Comparison of ENCODE assay signal across 7 mouse cellular contexts in the genomic region with DNA sequence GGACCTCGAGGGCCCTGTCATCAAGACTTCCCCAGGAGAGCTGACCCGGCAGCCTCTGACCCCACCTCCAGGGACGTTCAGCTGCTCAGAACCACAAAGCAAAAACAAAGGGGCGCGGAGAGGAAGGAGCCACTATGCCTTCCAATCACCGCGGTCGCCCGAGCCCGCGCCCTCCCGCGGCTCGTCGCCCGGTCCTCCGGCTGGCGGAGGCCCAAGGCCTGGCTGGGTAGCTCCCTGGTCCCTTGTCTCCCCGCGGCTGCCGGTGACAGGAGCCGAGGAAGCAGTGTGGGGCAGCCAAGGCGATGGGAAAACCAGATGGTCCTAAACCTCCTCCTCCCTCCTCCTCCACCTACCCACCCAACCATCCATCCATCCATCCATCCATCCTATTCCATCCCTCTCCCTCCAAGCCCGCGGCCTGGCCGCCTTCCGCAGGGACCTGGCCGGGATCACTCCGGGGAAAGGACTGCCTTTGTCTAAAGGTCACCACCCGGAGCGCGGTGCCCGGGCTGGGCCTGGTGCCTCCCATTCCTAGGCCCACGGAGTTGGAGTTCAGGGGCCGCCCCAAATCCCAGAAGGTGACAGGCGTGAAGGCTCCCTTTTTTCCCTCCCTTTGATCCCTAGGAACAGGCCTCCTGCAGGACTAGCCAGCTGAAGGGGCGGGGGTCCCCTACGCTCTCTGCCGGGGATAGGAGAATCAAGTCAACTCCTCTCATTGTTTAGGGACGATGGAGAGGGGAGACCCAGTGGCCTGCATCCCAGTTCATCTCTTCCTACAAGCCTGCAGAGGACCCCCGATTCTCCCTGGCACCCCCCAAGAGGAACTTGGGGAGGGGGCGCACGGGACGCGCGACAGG. TPM values are rescaled to one million over a fixed set of nuclear protein-coding genes. Genes with fewer than 3 reads are reported as not detected.
DNase-seq lines count a peak whose midpoint lies in the region; ATAC-seq lines count a peak whose summit lies in the region.

No protein-coding gene starts in this region.

- intact Hi-C loops in gastrocnemius, postnatal 14 days (cut with DNase I; ENCODE audit: low total_unique reads), result no loop called here
- intact Hi-C loops in left cerebral cortex, postnatal 25 days (cut with DNase I), result loop anchor here (1.0 to 2.0 kb wide), 2 partner anchors 18 to 44 kb away; no protein-coding TSS in a partner anchor

- peak; percentile 18 for ATAC-seq in inflammation-experienced regulatory T-cells, adult 6 months
- ATAC-seq in megakaryocyte-erythroid progenitor cell, adult 5-6 weeks (replicated peaks; ENCODE audit: low FRiP score, low TSS enrichment, poor library complexity, severe bottlenecking), result peak; percentile 42

- peak; percentile 84 to 94 for DNase-seq in adrenal gland, adult (ENCODE audit: inconsistent age in 2 of 2, low spot score in 1 of 2)
- peak; percentile 66 for DNase-seq in embryo, embryonic 10 days (ENCODE audit: low spot score)
- peak; percentile 84 for DNase-seq in gastrocnemius, postnatal 14 days
- peak; percentile 77 for DNase-seq in left cerebral cortex, postnatal 25 days (ENCODE audit: low spot score in 2 of 2)
- peak; percentile 80 for DNase-seq in right cerebral cortex, postnatal 25 days

RNA-seq across cellular contexts. Expression of gene Bicra, which starts 1.0 kb away (rescaled TPM):
- 1 to 10 TPM; 7.9 to 8.8 TPM for total RNA-seq in gastrocnemius, postnatal 14 days (2021)
- 1 to 10 TPM; 2.7 to 4.4 (median 4.2) TPM for polyA plus RNA-seq in inflammation-experienced regulatory T-cells, adult 6 months (2017; shearing (Covaris generic))
- total RNA-seq in left cerebral cortex, postnatal 25 days (2021), result 10 to 100 TPM; 12.6 to 14.3 TPM
- 12.6 and 21.3 TPM in 2 replicates for total RNA-seq in megakaryocyte-erythroid progenitor cell, adult 5-6 weeks (2014; fragmentation: Nextera tagmentation)
- 0.15 and 1.8 TPM in 2 replicates for total RNA-seq in megakaryocyte-erythroid progenitor cell, adult 5-6 weeks (2017)

RNA-seq across cellular contexts. Expression of gene Zfp541, which starts 14.9 kb away (rescaled TPM):
- not detected for total RNA-seq in gastrocnemius, postnatal 14 days (2021)
- under 1 TPM in 1 of 3 experiments, not detected in 2; 0.07 TPM for polyA plus RNA-seq in inflammation-experienced regulatory T-cells, adult 6 months (2017; shearing (Covaris generic))
- total RNA-seq in left cerebral cortex, postnatal 25 days (2021), result under 1 TPM; 0.50 TPM
- not detected in 2 replicates for total RNA-seq in megakaryocyte-erythroid progenitor cell, adult 5-6 weeks (2014; fragmentation: Nextera tagmentation)
- not detected in 2 replicates for total RNA-seq in megakaryocyte-erythroid progenitor cell, adult 5-6 weeks (2017)

RNA-seq across cellular contexts. Expression of gene Napa, which starts 51.5 kb away (rescaled TPM):
- total RNA-seq in gastrocnemius, postnatal 14 days (2021), result 100 to 1,000 TPM; 102 to 107 TPM
- 100 to 1,000 TPM; 191 to 298 (median 208) TPM for polyA plus RNA-seq in inflammation-experienced regulatory T-cells, adult 6 months (2017; shearing (Covaris generic))
- 100 to 1,000 TPM; 264 to 272 TPM for total RNA-seq in left cerebral cortex, postnatal 25 days (2021)
- total RNA-seq in megakaryocyte-erythroid progenitor cell, adult 5-6 weeks (2014; fragmentation: Nextera tagmentation), result 92.2 and 111 TPM in 2 replicates
- total RNA-seq in megakaryocyte-erythroid progenitor cell, adult 5-6 weeks (2017), result 41.1 and 49.5 TPM in 2 replicates

Comparison
In these comparisons a context has a peak if more than half of its experiments do, and no peak if none do; other contexts are left out.
1. Peak in every context shown above with its lines: DNase-seq and ATAC-seq.